Mouse (Mus musculus): ENCODE measurements around the gene C4bp. TPM values are rescaled to one million over a fixed set of nuclear protein-coding genes. Genes with fewer than 3 reads are reported as not detected.

C4bp gene
- polyA plus RNA-seq, 1 experiment from 2014 or later = 0.17 TPM

DNA sequence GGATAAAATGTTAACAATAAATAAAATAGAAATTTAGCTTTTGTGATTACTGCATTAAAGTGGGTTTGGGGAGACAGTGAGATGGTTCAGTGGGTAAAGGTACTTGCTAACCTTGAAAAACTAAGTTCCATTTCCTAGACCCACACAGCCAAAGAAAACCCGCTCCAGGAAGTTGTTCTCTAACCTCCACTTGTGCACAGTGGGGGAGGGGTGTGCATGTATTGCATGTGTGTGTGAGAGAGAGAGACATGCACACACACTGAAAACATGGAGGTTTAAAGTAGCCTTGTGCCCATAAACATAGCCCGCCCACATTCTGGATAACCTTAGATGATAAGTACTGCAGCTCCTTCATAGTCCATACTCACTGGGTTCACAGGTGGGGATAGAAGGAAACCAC lies 65.1 kb downstream of the C4bp start:
- H3K4me3 ChIP-seq (ENCODE audit: low read depth, low read length) = no peak overlapping the region
- 89% methylated on average over 2 of the region's 2 CpGs for WGBS
- H3K36me3 ChIP-seq (ENCODE audit: control insufficient read depth, insufficient read depth, low read length) = no peaks in the 10 kb centered on the region
- H3K4me2 ChIP-seq (replicated peaks; ENCODE audit: low read depth, low read length) = no peak overlapping the region
- H3K27ac ChIP-seq (ENCODE audit: low read length) = no peak overlapping the region
- ATAC-seq (ENCODE audit: insufficient number of reproducible peaks, insufficient read depth, low FRiP score, low read depth) = no peak
- H3K4me1 ChIP-seq (ENCODE audit: control insufficient read depth, insufficient read depth, low read length) = no peaks in the 10 kb centered on the region
- H3K27me3 ChIP-seq (ENCODE audit: control insufficient read depth, insufficient read depth, low read length) = no peaks in the 10 kb centered on the region
- no peak overlapping the region for H3K9ac ChIP-seq (replicated peaks; ENCODE audit: low read depth, low read length)
- no peaks in the 10 kb centered on the region for H3K9me3 ChIP-seq (ENCODE audit: control insufficient read depth, low read depth, low read length)

DNA sequence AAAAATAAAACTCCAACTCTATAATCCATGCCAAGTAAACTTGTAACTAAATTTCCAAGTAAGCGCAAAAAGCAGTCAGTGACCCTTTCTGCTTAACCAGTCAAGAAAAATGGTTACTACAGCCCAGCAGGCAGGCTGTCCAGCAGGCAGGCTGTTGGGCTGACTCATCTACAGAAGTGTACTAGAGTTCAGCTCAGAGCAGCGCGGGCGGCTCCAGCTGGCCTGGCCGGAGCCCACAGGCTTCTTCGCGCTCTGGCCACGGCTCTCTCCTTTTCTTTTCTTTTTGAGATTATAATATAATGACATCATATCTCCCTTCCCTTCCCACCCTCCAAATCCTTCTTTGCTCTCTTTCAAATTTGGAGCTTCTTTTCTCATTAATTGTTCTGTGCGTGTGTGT lies 72.8 kb downstream of the C4bp start:
- ATAC-seq (ENCODE audit: insufficient number of reproducible peaks, insufficient read depth, low FRiP score, low read depth) = no peak
- H3K27ac ChIP-seq (ENCODE audit: low read length) = no peak overlapping the region
- H3K36me3 ChIP-seq (ENCODE audit: control insufficient read depth, insufficient read depth, low read length) = no peaks in the 10 kb centered on the region
- 68% methylated on average over 9 of the region's 9 CpGs for WGBS
- no peak overlapping the region for H3K4me3 ChIP-seq (ENCODE audit: low read depth, low read length)
- no peak overlapping the region for H3K9ac ChIP-seq (replicated peaks; ENCODE audit: low read depth, low read length)
- H3K4me2 ChIP-seq (replicated peaks; ENCODE audit: low read depth, low read length) = no peak overlapping the region
- no peaks in the 10 kb centered on the region for H3K27me3 ChIP-seq (ENCODE audit: control insufficient read depth, insufficient read depth, low read length)
- H3K4me1 ChIP-seq (ENCODE audit: control insufficient read depth, insufficient read depth, low read length) = no peaks in the 10 kb centered on the region
- no peaks in the 10 kb centered on the region for H3K9me3 ChIP-seq (ENCODE audit: control insufficient read depth, low read depth, low read length)

Other genes with a start within 250 kb of the C4bp start
- gene Cd55b, start 238.6 kb downstream of the C4bp start, polyA plus RNA-seq (2014; fragmentation: Nextera tagmentation; extraction: Ambion mirVana) = 0.53 and 0.90 TPM in 2 replicates
- gene Cd55, start 198.9 kb downstream of the C4bp start, polyA plus RNA-seq (2014; fragmentation: Nextera tagmentation; extraction: Ambion mirVana) = 57.5 and 63.1 TPM in 2 replicates
- 0.14 and 0.52 TPM in 2 replicates for gene Zp3r, start 32.0 kb downstream of the C4bp start, polyA plus RNA-seq (2014; fragmentation: Nextera tagmentation; extraction: Ambion mirVana)
- not detected in 2 replicates for gene Gm29427, start 54.2 kb upstream of the C4bp start, polyA plus RNA-seq (2014; fragmentation: Nextera tagmentation; extraction: Ambion mirVana)
- gene Yod1, start 55.7 kb upstream of the C4bp start, polyA plus RNA-seq (2014; fragmentation: Nextera tagmentation; extraction: Ambion mirVana) = 11.9 and 12.0 TPM in 2 replicates
- gene Pfkfb2, start 67.6 kb upstream of the C4bp start, polyA plus RNA-seq (2014; fragmentation: Nextera tagmentation; extraction: Ambion mirVana) = 11.1 and 11.2 TPM in 2 replicates
- 28.6 and 28.7 TPM in 2 replicates for gene AA986860, start 70.3 kb upstream of the C4bp start, polyA plus RNA-seq (2014; fragmentation: Nextera tagmentation; extraction: Ambion mirVana)
- gene Fcamr, start 139.3 kb upstream of the C4bp start, polyA plus RNA-seq (2014; fragmentation: Nextera tagmentation; extraction: Ambion mirVana) = 0.22 TPM in 1 of 2 replicates, not detected in the other
- gene Pigr, start 165.1 kb upstream of the C4bp start, polyA plus RNA-seq (2014; fragmentation: Nextera tagmentation; extraction: Ambion mirVana) = not detected in 2 replicates
- not detected in 2 replicates for gene Fcmr, start 204.0 kb upstream of the C4bp start, polyA plus RNA-seq (2014; fragmentation: Nextera tagmentation; extraction: Ambion mirVana)
- gene Il24, start 225.8 kb upstream of the C4bp start, polyA plus RNA-seq (2014; fragmentation: Nextera tagmentation; extraction: Ambion mirVana) = not detected in 2 replicates
- not detected in 2 replicates for gene Il20, start 249.8 kb upstream of the C4bp start, polyA plus RNA-seq (2014; fragmentation: Nextera tagmentation; extraction: Ambion mirVana)

All from stomach, embryonic 14.5 days (tissue).